Mouse (Mus musculus): ENCODE measurements around the gene Nomo1. TPM values are rescaled to one million over a fixed set of nuclear protein-coding genes. Genes with fewer than 3 reads are reported as not detected.

Gene Nomo1
- polyA plus RNA-seq, 1 experiment from 2014 or later: 11.9 TPM

- 0% methylated on average over 35 of the region's 35 CpGs for WGBS
Measured at GRCm38 (mm10) chr7:46033870-46034337, 406 bp downstream of the Nomo1 start.

GRCm38 (mm10) chr7:46034991-46035390 is 1.5 kb downstream of the Nomo1 start:
- H3K27me3 ChIP-seq (ENCODE audit: control insufficient read depth, insufficient read depth, low read length): no peaks in the 10 kb centered on the region
- no peaks in the 10 kb centered on the region; the same call in 1 of the 2 replicates for H3K36me3 ChIP-seq (ENCODE audit: control insufficient read depth, insufficient read depth, low read length)
- H3K4me1 ChIP-seq (ENCODE audit: control insufficient read depth, insufficient read depth, low read length): peaks cover 7% of the 10 kb centered on the region
- H3K9me3 ChIP-seq (ENCODE audit: control insufficient read depth, low read length): no peaks in the 10 kb centered on the region
- no peak overlapping the region for H3K9ac ChIP-seq (ENCODE audit: low read length)
- no peak overlapping the region for H3K27ac ChIP-seq (replicated peaks; ENCODE audit: low read depth, low read length)
- H3K4me2 ChIP-seq (ENCODE audit: low read depth, severe bottlenecking): peak overlapping the region; percentile 85
- ATAC-seq (ENCODE audit: insufficient number of reproducible peaks, low FRiP score, low TSS enrichment, low read depth) (no peak), DNase-seq (ENCODE audit: low spot score) (no peak)
- 83% methylated on average over 2 of the region's 2 CpGs for WGBS
- H3K4me3 ChIP-seq (ENCODE audit: low read depth, low read length): peak overlapping the region; percentile 87; the same call in 1 of the 2 replicates

More at GRCm38 (mm10) chr7:46033870-46034337, 406 bp downstream of the Nomo1 start:
- H3K9me3 ChIP-seq (ENCODE audit: control insufficient read depth, low read length): no peaks in the 10 kb centered on the region
- no peaks in the 10 kb centered on the region; the same call in 1 of the 2 replicates for H3K36me3 ChIP-seq (ENCODE audit: control insufficient read depth, insufficient read depth, low read length)
- ATAC-seq (ENCODE audit: insufficient number of reproducible peaks, low FRiP score, low TSS enrichment, low read depth) (no peak; the same call in 1 of the 2 replicates), DNase-seq (ENCODE audit: low spot score) (no peak)
- peaks cover 7% of the 10 kb centered on the region for H3K4me1 ChIP-seq (ENCODE audit: control insufficient read depth, insufficient read depth, low read length)
- H3K9ac ChIP-seq (ENCODE audit: low read length): peak overlapping the region; percentile 85
- H3K4me2 ChIP-seq (ENCODE audit: low read depth, severe bottlenecking): peak overlapping the region; percentile 85
- H3K4me3 ChIP-seq (ENCODE audit: low read depth, low read length): peak overlapping the region; percentile 87
- no peak overlapping the region for H3K27ac ChIP-seq (replicated peaks; ENCODE audit: low read depth, low read length)
- H3K27me3 ChIP-seq (ENCODE audit: control insufficient read depth, insufficient read depth, low read length): no peaks in the 10 kb centered on the region

- 70% methylated on average over 2 of the region's 2 CpGs for WGBS
Measured at GRCm38 (mm10) chr7:46035468-46035867, 2.0 kb downstream of the Nomo1 start.

GRCm38 (mm10) chr7:46037433-46037832 is 3.9 kb downstream of the Nomo1 start:
- H3K4me3 ChIP-seq (ENCODE audit: low read depth, low read length): no peak overlapping the region
- no peak overlapping the region for H3K27ac ChIP-seq (replicated peaks; ENCODE audit: low read depth, low read length)
- 92% methylated on average over 6 of the region's 6 CpGs for WGBS
- peaks cover 8% of the 10 kb centered on the region for H3K36me3 ChIP-seq (ENCODE audit: control insufficient read depth, insufficient read depth, low read length)
- H3K27me3 ChIP-seq (ENCODE audit: control insufficient read depth, insufficient read depth, low read length): no peaks in the 10 kb centered on the region
- no peak overlapping the region for H3K9ac ChIP-seq (ENCODE audit: low read length)
- H3K4me1 ChIP-seq (ENCODE audit: control insufficient read depth, insufficient read depth, low read length): peaks cover 5% of the 10 kb centered on the region
- H3K9me3 ChIP-seq (ENCODE audit: control insufficient read depth, low read length): no peaks in the 10 kb centered on the region
- no peak for DNase-seq (ENCODE audit: low spot score)
- no peak for ATAC-seq (ENCODE audit: insufficient number of reproducible peaks, low FRiP score, low TSS enrichment, low read depth)
- H3K4me2 ChIP-seq (ENCODE audit: low read depth, severe bottlenecking): no peak overlapping the region

More at GRCm38 (mm10) chr7:46035468-46035867, 2.0 kb downstream of the Nomo1 start:
- DNase-seq (ENCODE audit: low spot score) (no peak), ATAC-seq (ENCODE audit: insufficient number of reproducible peaks, low FRiP score, low TSS enrichment, low read depth) (no peak)
- no peaks in the 10 kb centered on the region for H3K9me3 ChIP-seq (ENCODE audit: control insufficient read depth, low read length)
- peaks cover 5% of the 10 kb centered on the region for H3K4me1 ChIP-seq (ENCODE audit: control insufficient read depth, insufficient read depth, low read length)
- H3K36me3 ChIP-seq (ENCODE audit: control insufficient read depth, insufficient read depth, low read length): no peaks in the 10 kb centered on the region; the same call in 1 of the 2 replicates
- H3K4me2 ChIP-seq (ENCODE audit: low read depth, severe bottlenecking): no peak overlapping the region
- no peaks in the 10 kb centered on the region for H3K27me3 ChIP-seq (ENCODE audit: control insufficient read depth, insufficient read depth, low read length)
- no peak overlapping the region for H3K4me3 ChIP-seq (ENCODE audit: low read depth, low read length)
- no peak overlapping the region for H3K27ac ChIP-seq (replicated peaks; ENCODE audit: low read depth, low read length)
- H3K9ac ChIP-seq (ENCODE audit: low read length): no peak overlapping the region

GRCm38 (mm10) chr7:46039873-46040272 is 6.4 kb downstream of the Nomo1 start:
- no peak overlapping the region for H3K9ac ChIP-seq (ENCODE audit: low read length)
- H3K27ac ChIP-seq (replicated peaks; ENCODE audit: low read depth, low read length): no peak overlapping the region
- no peak for DNase-seq (ENCODE audit: low spot score)
- no peaks in the 10 kb centered on the region for H3K9me3 ChIP-seq (ENCODE audit: control insufficient read depth, low read length)
- peaks cover 2% of the 10 kb centered on the region for H3K4me1 ChIP-seq (ENCODE audit: control insufficient read depth, insufficient read depth, low read length)
- no peak overlapping the region for H3K4me2 ChIP-seq (ENCODE audit: low read depth, severe bottlenecking)
- peaks cover 14% of the 10 kb centered on the region for H3K36me3 ChIP-seq (ENCODE audit: control insufficient read depth, insufficient read depth, low read length)
- no peaks in the 10 kb centered on the region for H3K27me3 ChIP-seq (ENCODE audit: control insufficient read depth, insufficient read depth, low read length)
- no peak for ATAC-seq (ENCODE audit: insufficient number of reproducible peaks, low FRiP score, low TSS enrichment, low read depth)
- WGBS: 91% methylated on average over 2 of the region's 2 CpGs
- no peak overlapping the region for H3K4me3 ChIP-seq (ENCODE audit: low read depth, low read length)

GRCm38 (mm10) chr7:46044106-46044505 is 10.6 kb downstream of the Nomo1 start:
- Histone ChIP-seq H3K36me3 (ENCODE audit: control insufficient read depth, insufficient read depth, low read length) (peaks cover 25% of the 10 kb centered on the region), H3K9ac (ENCODE audit: low read length) (no peak overlapping the region), H3K27ac (replicated peaks; ENCODE audit: low read depth, low read length) (no peak overlapping the region), H3K4me1 (ENCODE audit: control insufficient read depth, insufficient read depth, low read length) (no peaks in the 10 kb centered on the region), H3K4me2 (ENCODE audit: low read depth, severe bottlenecking) (no peak overlapping the region), H3K27me3 (ENCODE audit: control insufficient read depth, insufficient read depth, low read length) (no peaks in the 10 kb centered on the region), H3K9me3 (ENCODE audit: control insufficient read depth, low read length) (no peaks in the 10 kb centered on the region), H3K4me3 (ENCODE audit: low read depth, low read length) (no peak overlapping the region)
- WGBS: 92% methylated on average over 10 of the region's 10 CpGs
- DNase-seq (ENCODE audit: low spot score) (no peak), ATAC-seq (ENCODE audit: insufficient number of reproducible peaks, low FRiP score, low TSS enrichment, low read depth) (no peak)

- H3K4me3 ChIP-seq (ENCODE audit: low read depth, low read length): no peak overlapping the region
- no peak overlapping the region for H3K9ac ChIP-seq (ENCODE audit: low read length)
- no peak for DNase-seq (ENCODE audit: low spot score)
- no peak overlapping the region for H3K27ac ChIP-seq (replicated peaks; ENCODE audit: low read depth, low read length)
- H3K4me1 ChIP-seq (ENCODE audit: control insufficient read depth, insufficient read depth, low read length): no peaks in the 10 kb centered on the region
- peaks cover 27% of the 10 kb centered on the region for H3K36me3 ChIP-seq (ENCODE audit: control insufficient read depth, insufficient read depth, low read length)
- no peaks in the 10 kb centered on the region for H3K9me3 ChIP-seq (ENCODE audit: control insufficient read depth, low read length)
- no peak overlapping the region for H3K4me2 ChIP-seq (ENCODE audit: low read depth, severe bottlenecking)
- WGBS: 95% methylated on average over 11 of the region's 11 CpGs
- no peaks in the 10 kb centered on the region for H3K27me3 ChIP-seq (ENCODE audit: control insufficient read depth, insufficient read depth, low read length)
- ATAC-seq (ENCODE audit: insufficient number of reproducible peaks, low FRiP score, low TSS enrichment, low read depth): no peak
Measured at GRCm38 (mm10) chr7:46045882-46046281, 12.4 kb downstream of the Nomo1 start.

GRCm38 (mm10) chr7:46047873-46048562 is 14.5 kb downstream of the Nomo1 start:
- no peak overlapping the region for H3K27ac ChIP-seq (replicated peaks; ENCODE audit: low read depth, low read length)
- WGBS: 94% methylated on average over 13 of the region's 13 CpGs
- H3K4me1 ChIP-seq (ENCODE audit: control insufficient read depth, insufficient read depth, low read length): no peaks in the 10 kb centered on the region
- DNase-seq (ENCODE audit: low spot score): no peak
- H3K9ac ChIP-seq (ENCODE audit: low read length): no peak overlapping the region
- no peaks in the 10 kb centered on the region for H3K27me3 ChIP-seq (ENCODE audit: control insufficient read depth, insufficient read depth, low read length)
- ATAC-seq (ENCODE audit: insufficient number of reproducible peaks, low FRiP score, low TSS enrichment, low read depth): no peak
- no peak overlapping the region for H3K4me2 ChIP-seq (ENCODE audit: low read depth, severe bottlenecking)
- no peak overlapping the region for H3K4me3 ChIP-seq (ENCODE audit: low read depth, low read length)
- no peaks in the 10 kb centered on the region for H3K9me3 ChIP-seq (ENCODE audit: control insufficient read depth, low read length)
- H3K36me3 ChIP-seq (ENCODE audit: control insufficient read depth, insufficient read depth, low read length): peaks cover 23% of the 10 kb centered on the region

Data from limb, embryonic 11.5 days (tissue).